18 mouse cellular contexts compared by ENCODE assay signal in genomic region chr2:113653731-113654430, GRCm38 (mm10).
DNase-seq lines count a peak whose midpoint lies in the region; ATAC-seq and TF ChIP-seq lines count a peak whose summit lies in the region.
"Had no signal": no experiment of that assay in that cellular context is flagged by ENCODE, and none has a peak within 500 bp of the region (broad histone marks: within the 10 kb centered on the region; RNA-seq: fewer than 3 reads in every experiment).

No protein-coding gene starts in this region.

- peak; percentile 12 to 38 for DNase-seq in cerebellum, postnatal 10 days
- no peak for DNase-seq in lung, postnatal 25 days (ENCODE audit: low spot score)
- DNase-seq in brain, embryonic 14.5 days (ENCODE audit: low read depth): peak; percentile 57
- DNase-seq in layer of hippocampus, adult 9-10 months (ENCODE audit: low spot score): no peak
- no peak for DNase-seq in layer of hippocampus, postnatal 10 days (ENCODE audit: low spot score in 2 of 2)
- DNase-seq: lung, adult 2 months; spleen, adult 18-20 months; thymus, postnatal 36 days had no signal

- no peak overlapping the region for H3K9ac ChIP-seq in lung, embryonic 15.5 days
- H3K9ac ChIP-seq: forebrain, embryonic 12.5 days; heart, embryonic 13.5 days; limb, embryonic 12.5 days; liver, embryonic 12.5 days had no signal

- no peak for TF ChIP-seq POLR2A in brain, embryonic 14.5 days (IDR thresholded peaks at IDR 0.05; ENCODE audit: borderline replicate concordance, extremely low read depth, insufficient read depth, insufficient read length, poor library complexity, severe bottlenecking)

- H3K27ac ChIP-seq in lung, embryonic 15.5 days: no peak overlapping the region
- H3K27ac ChIP-seq: embryonic facial prominence, embryonic 10.5 days; forebrain, embryonic 12.5 days; heart, embryonic 13.5 days; limb, embryonic 12.5 days; liver, embryonic 12.5 days had no signal

- peaks cover 13% of the 10 kb centered on the region for H3K4me1 ChIP-seq in lung, embryonic 15.5 days
- H3K4me1 ChIP-seq: liver, embryonic 12.5 days had no signal

- H3K27me3 ChIP-seq in lung, embryonic 15.5 days: no peaks in the 10 kb centered on the region
- H3K27me3 ChIP-seq: forebrain, embryonic 12.5 days; heart, embryonic 13.5 days; limb, embryonic 12.5 days; liver, embryonic 12.5 days; Patski had no signal

- no peak overlapping the region for H3K4me2 ChIP-seq in lung, embryonic 15.5 days
- H3K4me2 ChIP-seq: forebrain, embryonic 12.5 days; heart, embryonic 13.5 days; limb, embryonic 12.5 days; liver, embryonic 12.5 days had no signal

- H3K9me3 ChIP-seq in lung, embryonic 15.5 days: no peaks in the 10 kb centered on the region
- H3K9me3 ChIP-seq: embryonic facial prominence, embryonic 10.5 days; forebrain, embryonic 12.5 days; heart, embryonic 13.5 days; limb, embryonic 12.5 days; liver, embryonic 12.5 days had no signal

- TF ChIP-seq CTCF in brain, embryonic 14.5 days (IDR thresholded peaks at IDR 0.05; ENCODE audit: borderline replicate concordance, extremely low read depth, insufficient read depth, insufficient read length): no peak

- no peaks in the 10 kb centered on the region for H3K36me3 ChIP-seq in lung, embryonic 15.5 days
- H3K36me3 ChIP-seq: embryonic facial prominence, embryonic 10.5 days; forebrain, embryonic 12.5 days; heart, embryonic 13.5 days; limb, embryonic 12.5 days; liver, embryonic 12.5 days had no signal

- no peak for ATAC-seq in cerebellum, adult (ENCODE audit: insufficient number of reproducible peaks, low FRiP score, low TSS enrichment)
- ATAC-seq in lung, embryonic 15.5 days (ENCODE audit: borderline replicate concordance, extremely low read depth, low FRiP score, low TSS enrichment): 0 out of 2 replicates have a peak, but pooled peaks have one; percentile 17
- ATAC-seq in megakaryocyte, adult 5-6 weeks (ENCODE audit: poor library complexity, severe bottlenecking): peak; percentile 16; the same call in 1 of the 2 replicates
- ATAC-seq: intestine, embryonic 16.5 days; liver, embryonic 12.5 days; Patski had no signal

- H3K4me3 ChIP-seq in lung, embryonic 15.5 days: no peak overlapping the region
- H3K4me3 ChIP-seq: embryonic facial prominence, embryonic 10.5 days; forebrain, embryonic 12.5 days; heart, embryonic 13.5 days; limb, embryonic 12.5 days; liver, embryonic 12.5 days had no signal

- 89% methylated on average over 12 of the region's 12 CpGs for WGBS in lung, embryonic 15.5 days

Comparison
In these comparisons a context has a peak if more than half of its experiments do, and no peak if none do; other contexts are left out.
1. DNase-seq: peak in cerebellum, postnatal 10 days (2 of 2) and brain, embryonic 14.5 days (single experiment); none in lung, postnatal 25 days (single experiment), layer of hippocampus, adult 9-10 months (single experiment) and layer of hippocampus, postnatal 10 days (0 of 2).